Mouse (Mus musculus) testis, adult 2 months (tissue): ENCODE data around the gene Gm17304. TPM values are rescaled to one million over a fixed set of nuclear protein-coding genes. Genes with fewer than 3 reads are reported as not detected.
A peak's percentile ranks its signal among the peaks of the same experiment; 100 is the strongest.

Source experiments
- H3K27ac ChIP-seq: fragments of 200-500 bp; 2 replicates; pipeline ENCODE4 v1.5.1; 2012; ENCODE audit warnings: low read depth, low read length; ENCODE audit not compliant: control insufficient read depth, insufficient read depth
- H3K27me3 ChIP-seq: fragments of 200-500 bp; 2 replicates; pipeline ENCODE4 v1.6.1; 2012; ENCODE audit warnings: mild to moderate bottlenecking, low read length, moderate library complexity; ENCODE audit not compliant: control insufficient read depth, insufficient read depth
- H3K36me3 ChIP-seq: fragments of 200-500 bp; 2 replicates; pipeline ENCODE4 v1.6.1; 2012; ENCODE audit warnings: mild to moderate bottlenecking, low read length; ENCODE audit not compliant: control insufficient read depth, insufficient read depth
- H3K4me1 ChIP-seq: fragments of 200-500 bp; 2 replicates; pipeline ENCODE4 v1.6.1; 2012; ENCODE audit warnings: low read length; ENCODE audit not compliant: control insufficient read depth, insufficient read depth
- H3K4me3 ChIP-seq: fragments of 200-500 bp; 2 replicates; pipeline ENCODE4 v1.5.1; 2012; ENCODE audit warnings: low read depth, mild to moderate bottlenecking, low read length, moderate library complexity, mixed read lengths; ENCODE audit not compliant: control insufficient read depth
- CTCF ChIP-seq: fragments of 200-500 bp; IDR thresholded peaks from 2 replicates; pipeline ENCODE4 v1.5.1; 2012; ENCODE audit warnings: low read depth, mild to moderate bottlenecking, inconsistent platforms, low read length, moderate library complexity; ENCODE audit not compliant: control insufficient read depth, insufficient read depth, insufficient replicate concordance
- POLR2A ChIP-seq: fragments of 200-500 bp; IDR thresholded peaks from 2 replicates; pipeline ENCODE4 v1.6.1; 2012; ENCODE audit warnings: low read depth, mild to moderate bottlenecking, inconsistent platforms, low read length, moderate library complexity; ENCODE audit not compliant: control insufficient read depth
- polyA plus RNA-seq: library from polyadenylated mRNA; depleted of rRNA; stranded (reverse); fragments of >200 nt; gene quantifications from 2 replicates; pipeline ENCODE4 v1.2.3, GENCODE M21; 2012

The Gm17304 gene
- polyA plus RNA-seq, 1 experiment, result not detected

GRCm38 (mm10) chr5:106599482-106599881, 9.4 kb upstream of the Gm17304 start:
- Histone ChIP-seq H3K4me3 (no peak overlapping the region), H3K27me3 (no peaks in the 10 kb centered on the region), H3K27ac (no peak overlapping the region), H3K4me1 (no peaks in the 10 kb centered on the region), H3K36me3 (no peaks in the 10 kb centered on the region)
- TF ChIP-seq CTCF (no peak), POLR2A (no peak)

- H3K27me3 ChIP-seq, result no peaks in the 10 kb centered on the region
- no peak for TF ChIP-seq POLR2A
- no peak for TF ChIP-seq CTCF
- H3K36me3 ChIP-seq, result no peaks in the 10 kb centered on the region
- H3K4me1 ChIP-seq, result no peaks in the 10 kb centered on the region
- H3K27ac ChIP-seq, result no peak overlapping the region
- H3K4me3 ChIP-seq, result no peak overlapping the region
Measured at GRCm38 (mm10) chr5:106604381-106604780, 4.5 kb upstream of the Gm17304 start.

- H3K27me3 ChIP-seq, result no peaks in the 10 kb centered on the region
- H3K4me1 ChIP-seq, result no peaks in the 10 kb centered on the region
Measured at GRCm38 (mm10) chr5:106605096-106605495, 3.8 kb upstream of the Gm17304 start.

GRCm38 (mm10) chr5:106607081-106607480, 1.8 kb upstream of the Gm17304 start:
- H3K4me1 ChIP-seq, result no peaks in the 10 kb centered on the region
- H3K27me3 ChIP-seq, result no peaks in the 10 kb centered on the region
- TF ChIP-seq CTCF, result no peak
- TF ChIP-seq POLR2A, result no peak
- no peak overlapping the region for H3K4me3 ChIP-seq
- no peaks in the 10 kb centered on the region for H3K36me3 ChIP-seq
- no peak overlapping the region for H3K27ac ChIP-seq

More at GRCm38 (mm10) chr5:106605096-106605495, 3.8 kb upstream of the Gm17304 start:
- Histone ChIP-seq H3K27ac (no peak overlapping the region), H3K36me3 (no peaks in the 10 kb centered on the region), H3K4me3 (no peak overlapping the region)
- TF ChIP-seq POLR2A, result no peak
- TF ChIP-seq CTCF, result no peak

- no peak overlapping the region for H3K4me3 ChIP-seq
- H3K4me1 ChIP-seq, result no peaks in the 10 kb centered on the region
- peaks cover 1% of the 10 kb centered on the region; the same call in 1 of the 2 replicates for H3K36me3 ChIP-seq
- TF ChIP-seq CTCF, result no peak
- TF ChIP-seq POLR2A, result no peak
- H3K27me3 ChIP-seq, result no peaks in the 10 kb centered on the region
- no peak overlapping the region for H3K27ac ChIP-seq
Measured at GRCm38 (mm10) chr5:106612151-106612550, 3.3 kb downstream of the Gm17304 start.

- H3K36me3 ChIP-seq, result peaks cover 1% of the 10 kb centered on the region; the same call in 1 of the 2 replicates
- H3K4me3 ChIP-seq, result no peak overlapping the region
- no peak overlapping the region for H3K27ac ChIP-seq
- H3K4me1 ChIP-seq, result no peaks in the 10 kb centered on the region
- no peaks in the 10 kb centered on the region for H3K27me3 ChIP-seq
- no peak for TF ChIP-seq POLR2A
- TF ChIP-seq CTCF, result no peak
Measured at GRCm38 (mm10) chr5:106614570-106614969, 5.7 kb downstream of the Gm17304 start.

GRCm38 (mm10) chr5:106615006-106615405, 6.1 kb downstream of the Gm17304 start:
- Histone ChIP-seq H3K27ac (no peak overlapping the region), H3K27me3 (no peaks in the 10 kb centered on the region), H3K4me3 (no peak overlapping the region), H3K4me1 (no peaks in the 10 kb centered on the region), H3K36me3 (peaks cover 1% of the 10 kb centered on the region; the same call in 1 of the 2 replicates)
- TF ChIP-seq CTCF, result no peak
- TF ChIP-seq POLR2A, result no peak

- no peaks in the 10 kb centered on the region for H3K27me3 ChIP-seq
- no peak for TF ChIP-seq POLR2A
- TF ChIP-seq CTCF, result no peak
- H3K4me1 ChIP-seq, result no peaks in the 10 kb centered on the region
- peaks cover 5% of the 10 kb centered on the region for H3K36me3 ChIP-seq
- H3K27ac ChIP-seq, result no peak overlapping the region
- H3K4me3 ChIP-seq, result peak overlapping the region; percentile 49
Measured at GRCm38 (mm10) chr5:106620446-106620845, 11.5 kb downstream of the Gm17304 start.
